Mouse (Mus musculus): ENCODE results near the gene Podn.

GRCm38 (mm10) chr4:108008541-108008940 lies 87.7 kb downstream of the Podn start:
- TF ChIP-seq CTCF (IDR thresholded peaks at IDR 0.05; ENCODE audit: low read depth), result no peak
- no peak for TF ChIP-seq EP300 (IDR thresholded peaks at IDR 0.05; ENCODE audit: low read depth)

Measured in liver, embryonic 14.5 days (tissue).